Mouse (Mus musculus): ENCODE data around the gene Vmn1r173. TPM values are rescaled to one million over a fixed set of nuclear protein-coding genes. Genes with fewer than 3 reads are reported as not detected.
"Not testable (repeated sequence)": the region's sequence is repeated elsewhere in the genome, so short reads cannot be mapped to it uniquely, and the experiment has no call there.

Gene Vmn1r173
- polyA plus RNA-seq (2016; fragmentation: Nextera tagmentation; extraction: Ambion mirVana): not detected in 2 replicates

GRCm38 (mm10) chr7:23700403-23700802 is at the start of gene Vmn1r173:
Gene Vmn1r173 (plus strand): TSS chr7:23700703.
- H3K27me3 ChIP-seq (ENCODE audit: insufficient read depth, poor library complexity, severe bottlenecking); H3K27ac ChIP-seq; H3K4me3 ChIP-seq; DNase-seq (ENCODE audit: low spot score); H3K9me3 ChIP-seq; H3K4me1 ChIP-seq; H3K36me3 ChIP-seq: not testable (repeated sequence)
- 49% methylated on average over 1 of the region's 1 CpGs for WGBS

DNA sequence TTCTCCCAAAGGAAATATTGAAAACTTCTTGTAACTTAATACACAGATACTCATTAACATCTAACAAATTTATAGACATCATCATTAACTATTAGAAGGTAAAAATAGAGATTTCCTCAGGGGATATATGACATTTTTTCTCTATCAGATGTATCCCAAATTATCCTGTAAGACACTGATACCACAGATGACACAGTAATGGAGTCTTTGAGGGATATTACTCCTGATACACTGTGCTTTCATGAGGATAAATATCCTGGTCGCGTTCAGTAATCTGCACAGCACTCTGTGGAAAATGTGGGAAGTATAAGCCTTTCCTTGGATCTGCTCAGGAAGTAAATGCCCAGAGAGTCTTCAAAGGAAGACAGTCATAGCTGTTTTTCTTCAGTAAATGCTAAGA is 42.5 kb upstream of the Vmn1r173 start, which contains the start of gene Vmn1r172:
Gene Vmn1r172 (plus strand): TSS at position 301 of the 400 bp plus-strand sequence.
- no peak for DNase-seq (ENCODE audit: low spot score)
- 52% methylated on average over 2 of the region's 2 CpGs for WGBS

DNA sequence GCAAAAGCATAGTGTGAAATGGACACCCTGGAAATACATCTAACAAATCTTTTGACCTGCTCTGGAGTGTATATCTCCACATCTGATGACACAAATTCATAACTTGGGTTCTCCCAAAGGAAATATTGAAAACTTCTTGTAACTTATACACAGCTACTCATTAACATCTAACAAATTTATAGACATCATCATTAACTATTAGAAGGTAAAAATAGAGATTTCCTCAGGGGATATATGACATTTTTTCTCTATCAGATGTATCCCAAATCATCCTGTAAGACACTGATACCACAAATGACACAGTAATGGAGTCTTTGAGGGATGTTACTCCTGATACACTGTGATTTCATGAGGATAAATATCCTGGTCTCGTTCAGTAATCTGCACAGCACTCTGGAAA is 51.5 kb downstream of the Vmn1r173 start, which contains the start of gene Vmn1r174:
Gene Vmn1r174 (plus strand): TSS at position 301 of the 400 bp plus-strand sequence.
- H3K9me3 ChIP-seq; H3K4me3 ChIP-seq; H3K27ac ChIP-seq; H3K4me1 ChIP-seq; DNase-seq (ENCODE audit: low spot score); H3K36me3 ChIP-seq; H3K27me3 ChIP-seq (ENCODE audit: insufficient read depth, poor library complexity, severe bottlenecking): not testable (repeated sequence)
- WGBS: 45% methylated on average over 1 of the region's 1 CpGs

More for the DNA sequence above, 42.5 kb upstream of the Vmn1r173 start, which contains the start of gene Vmn1r172:
- no peak within 1 kb of the TSS for H3K4me3 ChIP-seq
- H3K27me3 ChIP-seq (ENCODE audit: insufficient read depth, poor library complexity, severe bottlenecking): no peaks in the 10 kb centered on the region
- no peaks in the 10 kb centered on the region; the same call in 1 of the 2 replicates for H3K9me3 ChIP-seq
- H3K4me1 ChIP-seq: no peaks in the 10 kb centered on the region
- H3K36me3 ChIP-seq: no peaks in the 10 kb centered on the region
- H3K27ac ChIP-seq: no peak within 1 kb of the TSS

Other genes starting within 250 kb of the Vmn1r173 start
- gene Vmn1r167, start 193.5 kb upstream of the Vmn1r173 start, polyA plus RNA-seq (2016; fragmentation: Nextera tagmentation; extraction: Ambion mirVana): not detected in 2 replicates
- not detected in 2 replicates for gene Vmn1r168, start 161.0 kb upstream of the Vmn1r173 start, polyA plus RNA-seq (2016; fragmentation: Nextera tagmentation; extraction: Ambion mirVana)
- gene Vmn1r169, start 125.2 kb upstream of the Vmn1r173 start, polyA plus RNA-seq (2016; fragmentation: Nextera tagmentation; extraction: Ambion mirVana): not detected in 2 replicates
- gene Vmn1r170, start 94.5 kb upstream of the Vmn1r173 start, polyA plus RNA-seq (2016; fragmentation: Nextera tagmentation; extraction: Ambion mirVana): not detected in 2 replicates
- not detected in 2 replicates for gene Vmn1r171, start 70.0 kb upstream of the Vmn1r173 start, polyA plus RNA-seq (2016; fragmentation: Nextera tagmentation; extraction: Ambion mirVana)
- gene Vmn1r172, start 42.4 kb upstream of the Vmn1r173 start, polyA plus RNA-seq (2016; fragmentation: Nextera tagmentation; extraction: Ambion mirVana): not detected in 2 replicates
- not detected in 2 replicates for gene Vmn1r174, start 51.6 kb downstream of the Vmn1r173 start, polyA plus RNA-seq (2016; fragmentation: Nextera tagmentation; extraction: Ambion mirVana)
- gene Vmn1r175, start 109.9 kb downstream of the Vmn1r173 start, polyA plus RNA-seq (2016; fragmentation: Nextera tagmentation; extraction: Ambion mirVana): not detected in 2 replicates
- not detected in 2 replicates for gene Vmn1r176, start 136.7 kb downstream of the Vmn1r173 start, polyA plus RNA-seq (2016; fragmentation: Nextera tagmentation; extraction: Ambion mirVana)
- gene Vmn1r177, start 165.7 kb downstream of the Vmn1r173 start, polyA plus RNA-seq (2016; fragmentation: Nextera tagmentation; extraction: Ambion mirVana): not detected in 2 replicates
- not detected in 2 replicates for gene Vmn1r178, start 191.3 kb downstream of the Vmn1r173 start, polyA plus RNA-seq (2016; fragmentation: Nextera tagmentation; extraction: Ambion mirVana)
- gene Vmn1r179, start 226.3 kb downstream of the Vmn1r173 start, polyA plus RNA-seq (2016; fragmentation: Nextera tagmentation; extraction: Ambion mirVana): not detected in 2 replicates
- gene Vmn1r180, start 249.9 kb downstream of the Vmn1r173 start, polyA plus RNA-seq (2016; fragmentation: Nextera tagmentation; extraction: Ambion mirVana): not detected in 2 replicates